Mouse (Mus musculus) stomach, postnatal 0 days (tissue): ENCODE results near the gene 4930583I09Rik.

Experiments used
- CTCF ChIP-seq: IDR thresholded peaks from 2 replicates; pipeline ENCODE4 v1.5.1; 2016; ENCODE audit warnings: antibody characterized with exemption, low read depth, mild to moderate bottlenecking, moderate library complexity
- EP300 ChIP-seq: optimal IDR thresholded peaks from 2 replicates; pipeline ENCODE3; 2016; ENCODE audit warnings: antibody characterized with exemption

DNA sequence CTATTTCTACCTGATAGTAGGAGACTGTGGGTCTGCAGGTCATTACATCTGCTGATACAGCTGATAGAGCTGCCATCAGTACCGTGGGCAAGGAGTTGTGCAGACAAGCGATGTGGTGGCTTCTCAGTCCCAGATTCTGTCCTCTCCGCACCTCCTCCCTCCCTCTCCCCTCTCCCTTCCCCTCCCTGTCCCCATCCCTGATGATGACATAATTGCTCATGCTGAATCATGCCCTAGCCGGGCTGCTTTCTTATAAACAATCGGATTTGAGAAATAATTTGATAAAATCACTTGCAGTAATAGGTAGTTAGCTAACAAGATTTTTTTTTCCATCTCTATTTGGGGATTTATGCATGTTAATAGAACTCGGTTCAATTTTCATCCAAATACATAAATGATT is at the start of gene 4930583I09Rik:
- TF ChIP-seq CTCF (no peak), EP300 (no peak)
